Mouse (Mus musculus) limb, embryonic 15.5 days (tissue): ENCODE measurements around the gene Olfr9. TPM values are rescaled to one million over a fixed set of nuclear protein-coding genes. Genes with fewer than 3 reads are reported as not detected.
"Not testable (repeated sequence)": the region's sequence is repeated elsewhere in the genome, so short reads cannot be mapped to it uniquely, and the experiment has no call there.

Experiments
- ATAC-seq: fragments of 200-750 bp; cut with Nextera tagmentation; 2 replicates; pipeline ENCODE4 v1.8.0; 2017; ENCODE audit warnings: low read depth, moderate TSS enrichment; ENCODE audit not compliant: insufficient number of reproducible peaks, low FRiP score, low TSS enrichment
- H3K27ac ChIP-seq: fragments of 300-500 bp; sonication (generic); 2 replicates; pipeline ENCODE4 v1.5.1; 2015; ENCODE audit warnings: moderate library complexity, mild to moderate bottlenecking, inconsistent platforms
- H3K27me3 ChIP-seq: fragments of 300-500 bp; sonication (generic); 2 replicates; pipeline ENCODE4 v1.6.1; 2015; ENCODE audit warnings: inconsistent platforms
- H3K36me3 ChIP-seq: fragments of 300-500 bp; sonication (generic); 2 replicates; pipeline ENCODE4 v1.6.1; 2015; ENCODE audit warnings: inconsistent platforms
- H3K4me1 ChIP-seq: fragments of 300-500 bp; sonication (generic); 2 replicates; pipeline ENCODE4 v1.6.1; 2015; ENCODE audit warnings: inconsistent platforms
- H3K4me2 ChIP-seq: fragments of 300-500 bp; sonication (generic); 2 replicates; pipeline ENCODE4 v1.6.1; 2015; ENCODE audit warnings: mild to moderate bottlenecking, inconsistent platforms
- H3K4me3 ChIP-seq: fragments of 300-500 bp; sonication (generic); 2 replicates; pipeline ENCODE4 v1.5.1; 2015; ENCODE audit warnings: mild to moderate bottlenecking, inconsistent platforms
- H3K9ac ChIP-seq: fragments of 300-500 bp; sonication (generic); 2 replicates; pipeline ENCODE4 v1.6.1; 2015; ENCODE audit warnings: inconsistent platforms
- H3K9me3 ChIP-seq: fragments of 300-500 bp; sonication (generic); 2 replicates; pipeline ENCODE4 v1.6.1; 2016; ENCODE audit warnings: inconsistent platforms
- WGBS: fragments of 180-500 bp; shearing (Covaris S2); methylation state at CpG from one replicate; pipeline ENCODE4 v1.1.7; 2015; 5-methylcytosine and 5-hydroxymethylcytosine counted together
- polyA plus RNA-seq: library from polyadenylated mRNA; unstranded; fragments of >200 nt; fragmentation: Nextera tagmentation; extraction: Ambion mirVana; gene quantifications from 2 replicates; pipeline ENCODE4 v1.2.1, GENCODE M21; 2015

Olfr9 gene
- polyA plus RNA-seq, 1 experiment from 2014 or later, result not detected

GRCm38 (mm10) chr10:129011511-129011910 is 22.3 kb downstream of the Olfr9 start:
- not testable (repeated sequence) for H3K27me3 ChIP-seq, H3K9ac ChIP-seq, H3K4me2 ChIP-seq, H3K27ac ChIP-seq, H3K36me3 ChIP-seq, H3K4me1 ChIP-seq, ATAC-seq, H3K9me3 ChIP-seq, H3K4me3 ChIP-seq
- WGBS, result 61% methylated on average over 2 of the region's 5 CpGs

GRCm38 (mm10) chr10:129014477-129014876 is 25.2 kb downstream of the Olfr9 start:
- Histone ChIP-seq H3K9ac (no peak overlapping the region), H3K27ac (no peak overlapping the region)
- ATAC-seq, result no peak

GRCm38 (mm10) chr10:129023319-129023718 is 34.1 kb downstream of the Olfr9 start:
- Histone ChIP-seq H3K36me3 (no peaks in the 10 kb centered on the region), H3K27ac (no peak overlapping the region), H3K9me3 (no peaks in the 10 kb centered on the region), H3K4me2 (no peak overlapping the region), H3K4me1 (no peaks in the 10 kb centered on the region), H3K9ac (no peak overlapping the region), H3K4me3 (no peak overlapping the region), H3K27me3 (no peaks in the 10 kb centered on the region)
- ATAC-seq, result no peak

More at GRCm38 (mm10) chr10:129014477-129014876, 25.2 kb downstream of the Olfr9 start:
- no peaks in the 10 kb centered on the region for H3K9me3 ChIP-seq
- no peaks in the 10 kb centered on the region for H3K36me3 ChIP-seq
- H3K4me1 ChIP-seq, result no peaks in the 10 kb centered on the region
- no peaks in the 10 kb centered on the region for H3K27me3 ChIP-seq
- no peak overlapping the region for H3K4me2 ChIP-seq
- H3K4me3 ChIP-seq, result no peak overlapping the region

GRCm38 (mm10) chr10:129026018-129026662 is 36.9 kb downstream of the Olfr9 start:
- no peak overlapping the region for H3K27ac ChIP-seq
- no peak for ATAC-seq
- 57% methylated on average over 3 of the region's 3 CpGs for WGBS
- H3K4me3 ChIP-seq, result no peak overlapping the region
- no peak overlapping the region for H3K9ac ChIP-seq
- H3K27me3 ChIP-seq, result no peaks in the 10 kb centered on the region
- no peaks in the 10 kb centered on the region for H3K36me3 ChIP-seq
- H3K4me1 ChIP-seq, result no peaks in the 10 kb centered on the region
- no peak overlapping the region for H3K4me2 ChIP-seq
- H3K9me3 ChIP-seq, result no peaks in the 10 kb centered on the region

GRCm38 (mm10) chr10:129028343-129028742 is 39.1 kb downstream of the Olfr9 start:
- no peaks in the 10 kb centered on the region for H3K9me3 ChIP-seq
- no peak overlapping the region for H3K4me3 ChIP-seq
- H3K4me1 ChIP-seq, result no peaks in the 10 kb centered on the region
- H3K9ac ChIP-seq, result no peak overlapping the region
- no peaks in the 10 kb centered on the region for H3K27me3 ChIP-seq
- ATAC-seq, result no peak
- 75% methylated on average over 2 of the region's 2 CpGs for WGBS
- H3K36me3 ChIP-seq, result no peaks in the 10 kb centered on the region
- no peak overlapping the region for H3K27ac ChIP-seq
- no peak overlapping the region for H3K4me2 ChIP-seq

- H3K4me3 ChIP-seq, result no peak within 1 kb of the TSS
- no peak within 1 kb of the TSS for H3K9ac ChIP-seq
- 73% methylated on average over 3 of the region's 3 CpGs for WGBS
- no peaks in the 10 kb centered on the region for H3K4me1 ChIP-seq
- H3K36me3 ChIP-seq, result no peaks in the 10 kb centered on the region
- no peak for ATAC-seq
- H3K27me3 ChIP-seq, result no peaks in the 10 kb centered on the region
- H3K9me3 ChIP-seq, result no peaks in the 10 kb centered on the region
- H3K4me2 ChIP-seq, result no peak within 1 kb of the TSS
- H3K27ac ChIP-seq, result no peak within 1 kb of the TSS
Measured at GRCm38 (mm10) chr10:129039796-129040195, 50.6 kb downstream of the Olfr9 start, which contains the start of gene Olfr764-ps1. Gene Olfr764-ps1, minus strand, starts transcription at chr10:129039896.

Other genes with a start within 250 kb of the Olfr9 start
- gene Dgka, start 244.6 kb upstream of the Olfr9 start, polyA plus RNA-seq, result 26.0 and 26.4 TPM in 2 replicates
- gene Pym1, start 241.5 kb upstream of the Olfr9 start, polyA plus RNA-seq, result 33.7 and 34.4 TPM in 2 replicates
- gene Mmp19, start 198.5 kb upstream of the Olfr9 start, polyA plus RNA-seq, result 1.7 and 2.5 TPM in 2 replicates
- 64.2 and 65.8 TPM in 2 replicates for gene Dnajc14, start 185.4 kb upstream of the Olfr9 start, polyA plus RNA-seq
- 24.3 and 24.4 TPM in 2 replicates for gene Tmem198b, start 185.1 kb upstream of the Olfr9 start, polyA plus RNA-seq
- gene Sarnp, start 172.1 kb upstream of the Olfr9 start, polyA plus RNA-seq, result 180 and 182 TPM in 2 replicates
- gene Ormdl2, start 167.8 kb upstream of the Olfr9 start, polyA plus RNA-seq, result 64.8 and 66.3 TPM in 2 replicates
- gene Gdf11, start 97.7 kb upstream of the Olfr9 start, polyA plus RNA-seq, result 5.9 and 6.2 TPM in 2 replicates
- gene Cd63, start 88.4 kb upstream of the Olfr9 start, polyA plus RNA-seq, result 1,128 and 1,135 TPM in 2 replicates
- gene Rdh5, start 66.5 kb upstream of the Olfr9 start, polyA plus RNA-seq, result 13.6 and 16.8 TPM in 2 replicates
- gene Bloc1s1, start 65.4 kb upstream of the Olfr9 start, polyA plus RNA-seq, result 225 and 234 TPM in 2 replicates
- 11.8 and 27.8 TPM in 2 replicates for gene Itga7, start 55.6 kb upstream of the Olfr9 start, polyA plus RNA-seq
- 0.24 and 0.32 TPM in 2 replicates for gene Mettl7b, start 28.4 kb upstream of the Olfr9 start, polyA plus RNA-seq
- gene Olfr763, start 21.4 kb downstream of the Olfr9 start, polyA plus RNA-seq, result not detected in 2 replicates
- gene Olfr764-ps1, start 50.5 kb downstream of the Olfr9 start, polyA plus RNA-seq, result not detected in 2 replicates
- gene Olfr765, start 60.6 kb downstream of the Olfr9 start, polyA plus RNA-seq, result not detected in 2 replicates
- gene Olfr766-ps1, start 79.5 kb downstream of the Olfr9 start, polyA plus RNA-seq, result not detected in 2 replicates
- not detected in 2 replicates for gene Olfr767, start 93.5 kb downstream of the Olfr9 start, polyA plus RNA-seq
- gene Olfr768, start 109.9 kb downstream of the Olfr9 start, polyA plus RNA-seq, result not detected in 2 replicates
- gene Olfr769, start 128.4 kb downstream of the Olfr9 start, polyA plus RNA-seq, result not detected in 2 replicates
- gene Olfr770, start 149.6 kb downstream of the Olfr9 start, polyA plus RNA-seq, result not detected in 2 replicates
- gene Olfr771, start 175.3 kb downstream of the Olfr9 start, polyA plus RNA-seq, result not detected in 2 replicates
- gene Olfr772, start 188.5 kb downstream of the Olfr9 start, polyA plus RNA-seq, result not detected in 2 replicates
- gene Olfr773, start 198.0 kb downstream of the Olfr9 start, polyA plus RNA-seq, result not detected in 2 replicates
- gene Olfr774, start 246.8 kb downstream of the Olfr9 start, polyA plus RNA-seq, result not detected in 2 replicates